Mouse (Mus musculus) liver, embryonic 12.5 days (tissue): ENCODE results near the gene Whamm. TPM values are rescaled to one million over a fixed set of nuclear protein-coding genes. Genes with fewer than 3 reads are reported as not detected.

ENCODE experiments used
- ATAC-seq: fragments of 200-750 bp; cut with Nextera tagmentation; 2 replicates; pipeline ENCODE4 v1.8.0; 2017; ENCODE audit warnings: moderate number of reproducible peaks, mild to moderate bottlenecking, moderate library complexity
- H3K27ac ChIP-seq: fragments of 300-500 bp; sonication (generic); 2 replicates; pipeline ENCODE4 v1.5.1; 2016; ENCODE audit warnings: mild to moderate bottlenecking
- H3K27me3 ChIP-seq: fragments of 300-500 bp; sonication (generic); replicated peaks from 2 replicates; pipeline ENCODE4 v1.6.1; 2016; ENCODE audit warnings: mild to moderate bottlenecking, moderate library complexity
- H3K36me3 ChIP-seq: fragments of 300-500 bp; sonication (generic); 2 replicates; pipeline ENCODE4 v1.6.1; 2016; ENCODE audit warnings: mild to moderate bottlenecking, moderate library complexity
- H3K4me1 ChIP-seq: fragments of 300-500 bp; sonication (generic); 2 replicates; pipeline ENCODE4 v1.6.1; 2016
- H3K4me2 ChIP-seq: fragments of 300-500 bp; sonication (generic); 2 replicates; pipeline ENCODE4 v1.6.1; 2016; ENCODE audit warnings: mild to moderate bottlenecking, moderate library complexity
- H3K4me3 ChIP-seq: fragments of 300-500 bp; sonication (generic); 2 replicates; pipeline ENCODE4 v1.5.1; 2016; ENCODE audit warnings: mild to moderate bottlenecking, moderate library complexity
- H3K9ac ChIP-seq: fragments of 300-500 bp; sonication (generic); 2 replicates; pipeline ENCODE4 v1.6.1; 2016; ENCODE audit warnings: mild to moderate bottlenecking, moderate library complexity
- H3K9me3 ChIP-seq: fragments of 300-500 bp; sonication (generic); replicated peaks from 2 replicates; pipeline ENCODE4 v1.6.1; 2016; ENCODE audit warnings: mild to moderate bottlenecking, moderate library complexity
- WGBS: fragments of 180-500 bp; shearing (Covaris S2); methylation state at CpG from one replicate; pipeline ENCODE4 v1.1.7; 2016; ENCODE audit not compliant: insufficient replicate concordance; 5-methylcytosine and 5-hydroxymethylcytosine counted together
- microRNA counts: library from miRNA; unstranded; fragments of <30 nt; microRNA quantifications from one replicate; lab custom pipeline; 2017
- polyA plus RNA-seq: library from polyadenylated mRNA; unstranded; fragments of >200 nt; fragmentation: Nextera tagmentation; extraction: Ambion mirVana; gene quantifications from 2 replicates; pipeline ENCODE4 v1.2.1, GENCODE M21; 2016

Whamm gene
- polyA plus RNA-seq, 1 experiment from 2014 or later, result 8.2 TPM

GRCm38 (mm10) chr7:81644551-81645235 lies 73.6 kb downstream of the Whamm start:
- no peak overlapping the region for H3K9ac ChIP-seq
- no peaks in the 10 kb centered on the region for H3K4me1 ChIP-seq
- no peaks in the 10 kb centered on the region for H3K9me3 ChIP-seq
- H3K27ac ChIP-seq, result no peak overlapping the region
- no peak for ATAC-seq
- H3K27me3 ChIP-seq, result no peaks in the 10 kb centered on the region
- H3K36me3 ChIP-seq, result no peaks in the 10 kb centered on the region
- H3K4me2 ChIP-seq, result no peak overlapping the region
- H3K4me3 ChIP-seq, result no peak overlapping the region
- WGBS, result 64% methylated on average over 7 of the region's 7 CpGs

MicroRNA genes within 50 kb of the gene (microRNA counts, 519-probe panel; counts per million panel counts)
- microRNA mmu-miR-1839-3p (lab: Ali Mortazavi, UCI) (582 counts per million, percentile 70 among the panel's probes with 10 or more counts), microRNA mmu-miR-1839-5p (lab: Ali Mortazavi, UCI) (582 counts per million, percentile 70 among the panel's probes with 10 or more counts)

Other genes with a start within 250 kb of the Whamm start
- gene Rps17, start 226.0 kb upstream of the Whamm start, polyA plus RNA-seq, result 991 and 1,051 TPM in 2 replicates
- gene Cpeb1, start 115.8 kb upstream of the Whamm start, polyA plus RNA-seq, result 0.08 and 0.15 TPM in 2 replicates
- gene Ap3b2, start 77.3 kb upstream of the Whamm start, polyA plus RNA-seq, result 0.13 and 0.35 TPM in 2 replicates
- not detected in 2 replicates for gene BC048679, start 73.0 kb upstream of the Whamm start, polyA plus RNA-seq
- 0.05 and 0.06 TPM in 2 replicates for gene Fsd2, start 4.3 kb upstream of the Whamm start, polyA plus RNA-seq
- gene Homer2, start 136.3 kb downstream of the Whamm start, polyA plus RNA-seq, result 8.8 and 10.0 TPM in 2 replicates
- gene Ramac, start 191.7 kb downstream of the Whamm start, polyA plus RNA-seq, result 69.7 and 73.6 TPM in 2 replicates
- gene 3110040N11Rik, start 218.2 kb downstream of the Whamm start, polyA plus RNA-seq, result 27.6 and 29.5 TPM in 2 replicates